Mouse (Mus musculus): ENCODE results near the gene Eno3.

- TF ChIP-seq CTCF (conservative IDR thresholded peaks at IDR 0.05; ENCODE audit: insufficient read depth, insufficient read length, low read depth, low read length) (no peak), POLR2A (IDR thresholded peaks at IDR 0.05; ENCODE audit: low read depth, low read length) (no peak)
Measured at GRCm38 (mm10) chr11:70658521-70658920, 1.5 kb downstream of the Eno3 start.
